Mouse (Mus musculus) midbrain, postnatal 0 days (tissue): ENCODE measurements around the gene Kcmf1. TPM values are rescaled to one million over a fixed set of nuclear protein-coding genes. Genes with fewer than 3 reads are reported as not detected.

Experiments
- ATAC-seq: fragments of 200-750 bp; cut with Nextera tagmentation; 2 replicates; pipeline ENCODE4 v1.8.0; 2017; ENCODE audit warnings: moderate number of reproducible peaks, mild to moderate bottlenecking, moderate TSS enrichment, moderate library complexity; ENCODE audit not compliant: low FRiP score
- DNase-seq: peaks from one replicate; pipeline ENCODE4 v3.0.0-alpha.2; 2015; ENCODE audit warnings: low spot score
- H3K27ac ChIP-seq: fragments of 300-500 bp; sonication (generic); 2 replicates; pipeline ENCODE4 v1.5.1; 2014; ENCODE audit warnings: low read depth, mild to moderate bottlenecking, low read length, mixed read lengths
- H3K27me3 ChIP-seq: fragments of 300-500 bp; sonication (generic); 2 replicates; pipeline ENCODE4 v1.6.1; 2014; ENCODE audit warnings: low read length, control low read depth, mixed read lengths; ENCODE audit not compliant: insufficient read depth
- H3K36me3 ChIP-seq: fragments of 300-500 bp; sonication (generic); 2 replicates; pipeline ENCODE4 v1.6.1; 2014; ENCODE audit warnings: low read length, control low read depth, mixed read lengths; ENCODE audit not compliant: insufficient read depth
- H3K4me1 ChIP-seq: fragments of 300-500 bp; sonication (generic); 2 replicates; pipeline ENCODE4 v1.6.1; 2014; ENCODE audit warnings: mild to moderate bottlenecking, control low read depth, antibody characterized with exemption, low read length, mixed read lengths; ENCODE audit not compliant: insufficient read depth
- H3K4me2 ChIP-seq: fragments of 300-500 bp; sonication (generic); 2 replicates; pipeline ENCODE4 v1.6.1; 2014; ENCODE audit warnings: low read depth, mild to moderate bottlenecking, low read length, mixed read lengths; ENCODE audit not compliant: poor library complexity, severe bottlenecking
- H3K4me3 ChIP-seq: fragments of 300-500 bp; sonication (generic); 2 replicates; pipeline ENCODE4 v1.5.1; 2014; ENCODE audit warnings: low read depth, mild to moderate bottlenecking, low read length, moderate library complexity
- H3K9ac ChIP-seq: fragments of 300-500 bp; sonication (generic); replicated peaks from 2 replicates; pipeline ENCODE4 v1.6.1; 2014; ENCODE audit warnings: mild to moderate bottlenecking, low read length, moderate library complexity, mixed read lengths; ENCODE audit not compliant: poor library complexity, severe bottlenecking
- H3K9me3 ChIP-seq: fragments of 300-500 bp; sonication (generic); 2 replicates; pipeline ENCODE4 v1.6.1; 2016; ENCODE audit warnings: low read length, control low read depth
- CTCF ChIP-seq: IDR thresholded peaks from 2 replicates; pipeline ENCODE4 v1.5.1; 2016; ENCODE audit warnings: antibody characterized with exemption, mild to moderate bottlenecking
- WGBS: fragments of 180-500 bp; shearing (Covaris S2); extraction: QIAGEN DNeasy Blood & Tissue Kit; methylation state at CpG from one replicate; pipeline ENCODE4 v1.1.7; 2014; 5-methylcytosine and 5-hydroxymethylcytosine counted together
- polyA plus RNA-seq: library from polyadenylated mRNA; unstranded; fragments of >200 nt; fragmentation: Nextera tagmentation; extraction: Ambion mirVana; gene quantifications from 2 replicates; pipeline ENCODE4 v1.2.1, GENCODE M21; 2015
- total RNA-seq: library from RNA; depleted of rRNA; stranded (reverse); fragments of >200 nt; gene quantifications from 2 replicates; pipeline ENCODE4 v1.2.3, GENCODE M21; 2014

Kcmf1 gene
- total and polyA plus RNA-seq, 2 experiments from 2014 or later = 52.8 to 74.2 TPM

GRCm38 (mm10) chr6:72937430-72937829, 37.7 kb upstream of the Kcmf1 start:
- H3K9ac ChIP-seq = no peak overlapping the region
- no peak overlapping the region for H3K4me2 ChIP-seq
- WGBS = 87% methylated on average over 3 of the region's 3 CpGs
- H3K36me3 ChIP-seq = no peaks in the 10 kb centered on the region
- no peak overlapping the region for H3K27ac ChIP-seq
- no peak overlapping the region for H3K4me3 ChIP-seq
- TF ChIP-seq CTCF = no peak
- no peaks in the 10 kb centered on the region for H3K27me3 ChIP-seq
- H3K4me1 ChIP-seq = no peaks in the 10 kb centered on the region
- DNase-seq (no peak), ATAC-seq (no peak)
- H3K9me3 ChIP-seq = no peaks in the 10 kb centered on the region

GRCm38 (mm10) chr6:72932955-72933354, 33.2 kb upstream of the Kcmf1 start:
- no peaks in the 10 kb centered on the region for H3K4me1 ChIP-seq

GRCm38 (mm10) chr6:72931533-72931932, 31.8 kb upstream of the Kcmf1 start:
- H3K9me3 ChIP-seq = no peaks in the 10 kb centered on the region
- 95% methylated on average over 3 of the region's 3 CpGs for WGBS
- no peak overlapping the region for H3K4me3 ChIP-seq

More at GRCm38 (mm10) chr6:72932955-72933354, 33.2 kb upstream of the Kcmf1 start:
- Histone ChIP-seq H3K4me3 (no peak overlapping the region), H3K9ac (no peak overlapping the region), H3K4me2 (no peak overlapping the region), H3K9me3 (no peaks in the 10 kb centered on the region), H3K36me3 (no peaks in the 10 kb centered on the region), H3K27ac (no peak overlapping the region), H3K27me3 (no peaks in the 10 kb centered on the region)
- no peak for ATAC-seq
- DNase-seq = no peak
- 93% methylated on average over 1 of the region's 1 CpGs for WGBS
- TF ChIP-seq CTCF = no peak

GRCm38 (mm10) chr6:72929795-72930398, 30.1 kb upstream of the Kcmf1 start:
- no peak for ATAC-seq
- H3K27ac ChIP-seq = no peak overlapping the region
- H3K36me3 ChIP-seq = no peaks in the 10 kb centered on the region
- no peak overlapping the region for H3K4me3 ChIP-seq
- no peak for DNase-seq
- 92% methylated on average over 4 of the region's 4 CpGs for WGBS
- H3K27me3 ChIP-seq = no peaks in the 10 kb centered on the region
- H3K9me3 ChIP-seq = no peaks in the 10 kb centered on the region
- H3K4me1 ChIP-seq = no peaks in the 10 kb centered on the region
- TF ChIP-seq CTCF = no peak
- H3K9ac ChIP-seq = no peak overlapping the region
- no peak overlapping the region for H3K4me2 ChIP-seq

More at GRCm38 (mm10) chr6:72931533-72931932, 31.8 kb upstream of the Kcmf1 start:
- DNase-seq = no peak
- no peak overlapping the region for H3K9ac ChIP-seq
- TF ChIP-seq CTCF = no peak
- H3K27me3 ChIP-seq = no peaks in the 10 kb centered on the region
- no peak overlapping the region for H3K27ac ChIP-seq
- H3K4me1 ChIP-seq = no peaks in the 10 kb centered on the region
- ATAC-seq = no peak
- no peak overlapping the region for H3K4me2 ChIP-seq
- H3K36me3 ChIP-seq = no peaks in the 10 kb centered on the region

- Histone ChIP-seq H3K4me2 (no peak overlapping the region), H3K9ac (no peak overlapping the region), H3K36me3 (no peaks in the 10 kb centered on the region), H3K4me1 (no peaks in the 10 kb centered on the region), H3K27ac (no peak overlapping the region), H3K4me3 (no peak overlapping the region), H3K9me3 (no peaks in the 10 kb centered on the region), H3K27me3 (no peaks in the 10 kb centered on the region)
- WGBS = 20% methylated on average over 9 of the region's 9 CpGs
- no peak for TF ChIP-seq CTCF
- DNase-seq (peak; percentile 18), ATAC-seq (no peak)
These were observed 27.1 kb upstream of the Kcmf1 start for GRCm38 (mm10) chr6:72926755-72927482.

GRCm38 (mm10) chr6:72926031-72926430, 26.3 kb upstream of the Kcmf1 start:
- ATAC-seq (no peak), DNase-seq (no peak)
- no peaks in the 10 kb centered on the region for H3K36me3 ChIP-seq
- H3K4me2 ChIP-seq = no peak overlapping the region
- H3K27me3 ChIP-seq = no peaks in the 10 kb centered on the region
- TF ChIP-seq CTCF = no peak
- H3K9ac ChIP-seq = no peak overlapping the region
- 87% methylated on average over 4 of the region's 4 CpGs for WGBS
- H3K9me3 ChIP-seq = no peaks in the 10 kb centered on the region
- no peak overlapping the region for H3K4me3 ChIP-seq
- no peak overlapping the region for H3K27ac ChIP-seq
- no peaks in the 10 kb centered on the region for H3K4me1 ChIP-seq
